Mouse (Mus musculus) lung, adult 2 months (tissue): ENCODE measurements at regions not wholly inside any gene's neighbourhood (a gene's known extent, or its start where the extent isn't known, plus 50 kb on each side); places are given as distances from the start of the nearest gene placed in this dataset.

Experiments used
- DNase-seq: peaks from one replicate; pipeline ENCODE4 v3.0.0; 2022
- H3K4me1 ChIP-seq: fragments of 200-500 bp; 2 replicates; pipeline ENCODE4 v1.6.1; 2011; ENCODE audit warnings: low read length; ENCODE audit not compliant: control insufficient read depth, insufficient read depth
- H3K4me3 ChIP-seq: fragments of 200-500 bp; replicated peaks from 2 replicates; pipeline ENCODE3; 2011; ENCODE audit warnings: low read depth, mild to moderate bottlenecking, control low read depth, low read length; ENCODE audit errors: extremely low read depth
- CTCF ChIP-seq: fragments of 200-500 bp; IDR thresholded peaks from 2 replicates; pipeline ENCODE4 v1.5.1; 2011; ENCODE audit warnings: mild to moderate bottlenecking, low read length, control low read depth; ENCODE audit not compliant: insufficient read depth
- POLR2A ChIP-seq: fragments of 200-500 bp; IDR thresholded peaks from 2 replicates; pipeline ENCODE4 v1.6.1; 2011; ENCODE audit warnings: low read depth, mild to moderate bottlenecking, control low read depth, low read length, borderline replicate concordance; ENCODE audit errors: extremely low read depth
- WGBS: fragments of 180-500 bp; shearing (Covaris S2); methylation state at CpG from one replicate; pipeline ENCODE4 v1.1.7; 2018; 5-methylcytosine and 5-hydroxymethylcytosine counted together

DNA sequence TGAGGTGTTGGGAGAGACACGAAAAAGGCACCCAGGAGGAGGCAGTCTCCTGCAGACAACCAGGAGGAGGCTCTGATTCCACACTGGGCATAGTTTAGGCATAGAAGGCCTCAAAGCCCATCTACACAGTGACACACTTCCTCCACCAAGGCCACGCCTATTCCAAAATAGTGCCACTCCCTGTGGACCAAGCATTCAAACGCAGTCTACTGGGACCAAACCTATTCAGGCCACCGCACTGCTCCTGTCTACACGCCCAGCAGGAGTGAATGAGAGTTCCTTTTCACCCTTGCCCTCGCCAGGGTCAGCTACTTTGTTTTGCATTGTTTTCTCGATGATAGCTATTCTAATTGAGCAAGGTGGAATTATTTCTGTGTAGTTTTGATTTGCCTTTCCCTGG, 127.7 kb downstream of the Nuak1 start:
- TF ChIP-seq POLR2A (no peak), CTCF (no peak)
- no peak overlapping the region for H3K4me3 ChIP-seq
- no peaks in the 10 kb centered on the region for H3K4me1 ChIP-seq
- no peak for DNase-seq
- WGBS, result 78% methylated on average over 7 of the region's 7 CpGs

- H3K4me3 ChIP-seq, result no peak overlapping the region
- no peak for DNase-seq
- no peaks in the 10 kb centered on the region for H3K4me1 ChIP-seq
- 97% methylated on average over 1 of the region's 1 CpGs for WGBS
- no peak for TF ChIP-seq POLR2A
- TF ChIP-seq CTCF, result no peak
Observed at GRCm38 (mm10) chr10:84316857-84317256, 123.5 kb downstream of the Nuak1 start.

DNA sequence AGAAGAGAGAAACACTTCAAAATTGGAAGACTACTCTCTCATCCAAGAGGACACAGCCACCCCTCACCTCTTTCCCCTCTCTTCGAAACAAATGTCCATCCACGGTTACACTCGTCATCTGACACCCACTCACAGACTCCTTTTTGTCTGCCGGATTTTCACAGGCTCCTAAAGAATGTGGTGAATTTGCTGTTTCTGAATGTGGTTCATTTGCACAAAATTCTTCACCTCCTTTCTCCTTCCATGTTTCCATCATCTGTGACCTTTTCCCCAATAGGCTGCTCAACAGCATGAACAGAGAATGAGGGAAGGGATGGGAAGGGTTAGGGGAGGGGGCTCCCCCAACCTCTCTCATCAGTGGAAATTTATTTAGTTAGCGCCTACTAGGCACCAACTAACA, 122.4 kb downstream of the Nuak1 start:
- Histone ChIP-seq H3K4me3 (no peak overlapping the region), H3K4me1 (no peaks in the 10 kb centered on the region)
- 48% methylated on average over 5 of the region's 5 CpGs for WGBS
- no peak for DNase-seq
- TF ChIP-seq POLR2A (no peak), CTCF (no peak)
